Mouse (Mus musculus) thymus, adult 2 months (tissue): ENCODE data around the gene Psmd9.

Experiments used
- CTCF ChIP-seq: fragments of 200-500 bp; IDR thresholded peaks from 2 replicates; pipeline ENCODE4 v1.5.1; 2012; ENCODE audit warnings: mild to moderate bottlenecking, control low read depth, low read length, moderate library complexity, borderline replicate concordance; ENCODE audit not compliant: control insufficient read depth, poor library complexity, insufficient read depth; ENCODE audit errors: extremely low read depth
- POLR2A ChIP-seq: fragments of 200-500 bp; IDR thresholded peaks from 2 replicates; pipeline ENCODE4 v1.6.1; 2012; ENCODE audit warnings: mild to moderate bottlenecking, low read length, control low read depth, moderate library complexity; ENCODE audit not compliant: control insufficient read depth, poor library complexity, insufficient read depth; ENCODE audit errors: extremely low read depth

DNA sequence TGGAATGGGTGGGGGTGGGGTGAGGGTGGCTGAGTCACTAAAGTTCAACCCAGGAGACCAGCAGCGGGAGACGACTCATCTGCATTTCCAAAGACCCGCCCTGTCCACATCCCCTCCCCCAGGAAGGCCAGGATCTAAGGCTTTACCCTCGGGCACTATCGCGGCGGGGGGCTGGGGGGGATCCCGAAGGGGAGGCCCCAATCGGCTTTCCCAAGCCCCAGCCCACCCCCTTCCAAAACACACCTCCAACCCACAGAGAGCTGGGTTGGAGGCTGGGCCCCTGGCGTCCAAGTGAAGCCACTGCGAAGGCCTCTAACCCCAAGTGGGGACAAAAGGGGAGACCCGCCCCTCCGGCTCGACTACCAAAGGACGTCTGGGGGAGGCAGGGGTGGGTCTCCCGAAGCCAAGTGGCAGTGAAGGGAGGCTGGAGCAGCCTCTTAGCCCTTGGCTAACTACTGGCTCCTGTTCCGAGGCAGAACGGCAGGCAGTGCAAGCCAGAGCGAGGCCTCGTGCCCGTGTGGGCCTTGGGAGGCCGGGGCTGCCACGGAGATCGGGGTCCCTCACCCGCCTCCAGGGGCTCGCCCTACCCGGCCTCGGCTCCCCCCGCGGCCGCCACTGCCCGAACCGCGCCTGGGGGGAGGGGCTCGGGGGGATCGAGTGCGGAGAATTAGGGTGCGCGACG lies 30.8 kb upstream of the Psmd9 start:
- TF ChIP-seq CTCF, result no peak
- TF ChIP-seq POLR2A, result no peak
